Comparison of ENCODE assay signal across 29 mouse cellular contexts in genomic region chr5:120644227-120644626, GRCm38 (mm10). TPM values are rescaled to one million over a fixed set of nuclear protein-coding genes. Genes with fewer than 3 reads are reported as not detected.
DNase-seq lines count a peak whose midpoint lies in the region; ATAC-seq and TF ChIP-seq lines count a peak whose summit lies in the region.
"Had no signal": no experiment of that assay in that cellular context is flagged by ENCODE, and none has a peak within 500 bp of the region (broad histone marks: within the 10 kb centered on the region; RNA-seq: fewer than 3 reads in every experiment).

No protein-coding gene starts in this region.

- no peak overlapping the region for H3K27ac ChIP-seq in thymus, adult 2 months (ENCODE audit: control insufficient read depth, insufficient read depth, low read length)
- H3K27ac ChIP-seq: heart, embryonic 15.5 days; hindbrain, embryonic 12.5 days; hindbrain, postnatal 0 days; limb, embryonic 10.5 days; limb, embryonic 15.5 days; liver, embryonic 13.5 days; macrophage; midbrain, embryonic 12.5 days; neural tube, embryonic 13.5 days; stomach, embryonic 15.5 days had no signal

- H3K36me3 ChIP-seq in thymus, adult 2 months (ENCODE audit: control insufficient read depth, insufficient read depth, low read length): no peaks in the 10 kb centered on the region
- H3K36me3 ChIP-seq: heart, embryonic 15.5 days; hindbrain, embryonic 12.5 days; limb, embryonic 10.5 days; limb, embryonic 15.5 days; liver, embryonic 13.5 days; midbrain, embryonic 12.5 days; neural tube, embryonic 13.5 days; stomach, embryonic 15.5 days had no signal

- H3K27me3 ChIP-seq in thymus, adult 2 months (ENCODE audit: control insufficient read depth, insufficient read depth, low read length): no peaks in the 10 kb centered on the region

- 60% methylated on average over 3 of the region's 3 CpGs for WGBS in thymus, adult 2 months

- no peak overlapping the region for H3K4me3 ChIP-seq in thymus, adult 2 months (ENCODE audit: control insufficient read depth, insufficient read depth, low read length)
- H3K4me3 ChIP-seq: erythroblast, embryonic 14.5 days; heart, embryonic 15.5 days; hindbrain, embryonic 12.5 days; limb, embryonic 10.5 days; limb, embryonic 15.5 days; liver, embryonic 13.5 days; midbrain, embryonic 12.5 days; neural tube, embryonic 13.5 days; stomach, embryonic 15.5 days had no signal

- TF ChIP-seq POLR2A in thymus, adult 2 months (IDR thresholded peaks at IDR 0.05; ENCODE audit: control insufficient read depth, extremely low read depth, insufficient read depth, low read length, poor library complexity): no peak

- ATAC-seq in common myeloid progenitor, adult 5-6 weeks (replicated peaks; ENCODE audit: low read depth, poor library complexity, severe bottlenecking): peak; percentile 59
- ATAC-seq in megakaryocyte-erythroid progenitor cell, adult 5-6 weeks (replicated peaks; ENCODE audit: low FRiP score, low TSS enrichment, poor library complexity, severe bottlenecking): no peak
- ATAC-seq: hindbrain, postnatal 0 days; intestine, embryonic 16.5 days; lung, postnatal 0 days had no signal

- peaks cover 34% of the 10 kb centered on the region for H3K4me1 ChIP-seq in thymus, adult 2 months (replicated peaks; ENCODE audit: control insufficient read depth, insufficient read depth, low read length)

- no peak for TF ChIP-seq CTCF in thymus, adult 2 months (IDR thresholded peaks at IDR 0.05; ENCODE audit: borderline replicate concordance, control insufficient read depth, extremely low read depth, insufficient read depth, low read length, poor library complexity)

- DNase-seq in 3T3-L1 (ENCODE audit: low read depth, low spot score) (peak; percentile 40), 416B (ENCODE audit: low read depth) (peak; percentile 96)
- peak; percentile 67 for DNase-seq in adrenal gland, postnatal 10 days
- DNase-seq in thymus, adult 2 months: no peak
- no peak for DNase-seq in urinary bladder, postnatal 25 days (ENCODE audit: low spot score)
- DNase-seq: layer of hippocampus, postnatal 36 days; liver, embryonic 13.5 days; lung, adult 18-20 months; right cerebral cortex, postnatal 25 days; thymus, postnatal 25 days had no signal

RNA-seq across cellular contexts. Expression of gene Rasal1, which starts 4.4 kb away (rescaled TPM):
- 1 to 10 TPM; 6.9 to 8.9 TPM for total RNA-seq in adrenal gland, postnatal 10 days (2021)
- 1.0 and 1.1 TPM in 2 replicates for total RNA-seq in common myeloid progenitor, adult 5-6 weeks (2017)
- 27.7 and 28.0 TPM in 2 replicates for polyA plus RNA-seq in thymus, adult 2 months (2012; rRNA removed)
- not detected in 2 replicates for total RNA-seq in megakaryocyte-erythroid progenitor cell, adult 5-6 weeks (2014; fragmentation: Nextera tagmentation)
- total RNA-seq in megakaryocyte-erythroid progenitor cell, adult 5-6 weeks (2017): not detected in 2 replicates
- total RNA-seq: gastrocnemius, postnatal 14 days; granulocyte monocyte progenitor cell, adult 5-6 weeks; heart, postnatal 25 days had no signal
- polyA plus RNA-seq: forebrain, embryonic 11.5 days; lung, postnatal 0 days; macrophage; midbrain, embryonic 12.5 days had no signal

RNA-seq across cellular contexts. Expression of gene Cfap73, which starts 10.2 kb away (rescaled TPM):
- under 1 TPM in 1 of 2 experiments, not detected in 1; 0.42 TPM for total RNA-seq in adrenal gland, postnatal 10 days (2021)
- total RNA-seq in common myeloid progenitor, adult 5-6 weeks (2017): not detected in 2 replicates
- polyA plus RNA-seq in thymus, adult 2 months (2012; rRNA removed): 0.15 and 0.33 TPM in 2 replicates
- total RNA-seq in megakaryocyte-erythroid progenitor cell, adult 5-6 weeks (2014; fragmentation: Nextera tagmentation): not detected in 2 replicates
- not detected in 2 replicates for total RNA-seq in megakaryocyte-erythroid progenitor cell, adult 5-6 weeks (2017)
- total RNA-seq: gastrocnemius, postnatal 14 days; granulocyte monocyte progenitor cell, adult 5-6 weeks; heart, postnatal 25 days had no signal
- polyA plus RNA-seq: erythroblast, embryonic 14.5 days; forebrain, embryonic 11.5 days; heart, embryonic 15.5 days; intestine, embryonic 16.5 days; large intestine, adult 2 months; limb, embryonic 10.5 days; limb, embryonic 15.5 days; liver, embryonic 13.5 days; macrophage; midbrain, embryonic 12.5 days; neural tube, embryonic 13.5 days; stomach, embryonic 15.5 days had no signal

RNA-seq across cellular contexts. Expression of gene Ddx54, which starts 31.7 kb away (rescaled TPM):
- total RNA-seq in adrenal gland, postnatal 10 days (2021): 10 to 100 TPM; 36.0 to 36.1 TPM
- 36.0 and 41.7 TPM in 2 replicates for total RNA-seq in common myeloid progenitor, adult 5-6 weeks (2017)
- polyA plus RNA-seq in thymus, adult 2 months (2012; rRNA removed): 429 and 448 TPM in 2 replicates
- total RNA-seq in megakaryocyte-erythroid progenitor cell, adult 5-6 weeks (2014; fragmentation: Nextera tagmentation): 28.3 and 41.7 TPM in 2 replicates
- total RNA-seq in megakaryocyte-erythroid progenitor cell, adult 5-6 weeks (2017): 40.4 and 40.6 TPM in 2 replicates

RNA-seq across cellular contexts. Expression of gene Rita1, which starts 31.8 kb away (rescaled TPM):
- 10 to 100 TPM; 12.9 to 17.4 TPM for total RNA-seq in adrenal gland, postnatal 10 days (2021)
- 3.8 and 13.1 TPM in 2 replicates for total RNA-seq in common myeloid progenitor, adult 5-6 weeks (2017)
- 18.8 and 20.6 TPM in 2 replicates for polyA plus RNA-seq in thymus, adult 2 months (2012; rRNA removed)
- 9.9 and 11.8 TPM in 2 replicates for total RNA-seq in megakaryocyte-erythroid progenitor cell, adult 5-6 weeks (2014; fragmentation: Nextera tagmentation)
- 5.5 and 6.9 TPM in 2 replicates for total RNA-seq in megakaryocyte-erythroid progenitor cell, adult 5-6 weeks (2017)

RNA-seq across cellular contexts. Expression of gene Iqcd, which starts 55.4 kb away (rescaled TPM):
- total RNA-seq in adrenal gland, postnatal 10 days (2021): under 1 TPM; 0.42 to 0.51 TPM
- 0.96 and 0.97 TPM in 2 replicates for total RNA-seq in common myeloid progenitor, adult 5-6 weeks (2017)
- 2.8 and 3.0 TPM in 2 replicates for polyA plus RNA-seq in thymus, adult 2 months (2012; rRNA removed)
- 6.4 and 9.0 TPM in 2 replicates for total RNA-seq in megakaryocyte-erythroid progenitor cell, adult 5-6 weeks (2014; fragmentation: Nextera tagmentation)
- 6.3 and 7.9 TPM in 2 replicates for total RNA-seq in megakaryocyte-erythroid progenitor cell, adult 5-6 weeks (2017)
- total RNA-seq: granulocyte monocyte progenitor cell, adult 5-6 weeks; heart, postnatal 25 days had no signal

Comparison
In these comparisons a context has a peak if more than half of its experiments do, and no peak if none do; other contexts are left out.
1. DNase-seq: peak in 3T3-L1 (single experiment), 416B (single experiment) and adrenal gland, postnatal 10 days (single experiment); none in thymus, adult 2 months (single experiment) and urinary bladder, postnatal 25 days (single experiment).